Mouse (Mus musculus) forebrain, embryonic 12.5 days (tissue): ENCODE results near the gene Syndig1. TPM values are rescaled to one million over a fixed set of nuclear protein-coding genes. Genes with fewer than 3 reads are reported as not detected.

Experiments
- ATAC-seq: fragments of 200-750 bp; cut with Nextera tagmentation; 2 replicates; pipeline ENCODE4 v1.8.0; 2017; ENCODE audit warnings: moderate TSS enrichment; ENCODE audit not compliant: low FRiP score
- H3K27ac ChIP-seq: fragments of 300-500 bp; sonication (generic); 2 replicates; pipeline ENCODE4 v1.5.1; 2016; ENCODE audit warnings: mild to moderate bottlenecking
- H3K27me3 ChIP-seq: fragments of 300-500 bp; sonication (generic); 2 replicates; pipeline ENCODE4 v1.6.1; 2016; ENCODE audit warnings: mild to moderate bottlenecking
- H3K36me3 ChIP-seq: fragments of 300-500 bp; sonication (generic); replicated peaks from 2 replicates; pipeline ENCODE4 v1.6.1; 2016; ENCODE audit warnings: mild to moderate bottlenecking
- H3K4me1 ChIP-seq: fragments of 300-500 bp; sonication (generic); 2 replicates; pipeline ENCODE4 v1.6.1; 2016
- H3K4me2 ChIP-seq: fragments of 300-500 bp; sonication (generic); 2 replicates; pipeline ENCODE4 v1.6.1; 2016; ENCODE audit warnings: mild to moderate bottlenecking, moderate library complexity
- H3K4me3 ChIP-seq: fragments of 300-500 bp; sonication (generic); replicated peaks from 2 replicates; pipeline ENCODE4 v1.5.1; 2016; ENCODE audit warnings: mild to moderate bottlenecking
- H3K9ac ChIP-seq: fragments of 300-500 bp; sonication (generic); 2 replicates; pipeline ENCODE4 v1.6.1; 2016; ENCODE audit warnings: mild to moderate bottlenecking
- H3K9me3 ChIP-seq: fragments of 300-500 bp; sonication (generic); 2 replicates; pipeline ENCODE4 v1.6.1; 2016
- WGBS: fragments of 180-500 bp; shearing (Covaris S2); methylation state at CpG from one replicate; pipeline ENCODE4 v1.1.7; 2016; 5-methylcytosine and 5-hydroxymethylcytosine counted together
- polyA plus RNA-seq: library from polyadenylated mRNA; unstranded; fragments of >200 nt; fragmentation: Nextera tagmentation; extraction: Ambion mirVana; gene quantifications from 2 replicates; pipeline ENCODE4 v1.2.1, GENCODE M21; 2016

The Syndig1 gene
- 8.1 and 8.6 TPM in 2 replicates for polyA plus RNA-seq

DNA sequence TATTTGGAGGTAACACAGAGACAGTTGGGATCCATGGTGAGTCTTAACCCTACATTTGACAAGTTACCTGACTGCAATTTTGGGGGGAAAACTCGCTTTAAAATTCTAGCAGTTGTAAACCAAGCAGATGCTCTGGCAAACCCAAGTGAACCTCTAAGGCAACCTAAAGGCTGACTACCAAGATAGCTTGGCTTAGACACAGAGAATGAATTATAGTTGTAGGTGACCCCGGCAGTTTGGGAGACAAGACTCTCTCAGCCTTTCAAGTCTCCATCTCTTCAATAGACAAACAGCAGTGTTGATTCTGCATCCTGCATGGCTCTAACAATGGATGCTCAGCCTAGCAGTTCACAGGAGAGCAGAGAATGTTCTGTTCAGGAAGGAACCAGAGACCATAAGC is at the start of gene Syndig1:
Gene Syndig1 (plus strand): TSS at position 301 of the 400 bp plus-strand sequence.
- peak within 1 kb of the TSS; percentile 59 for H3K4me3 ChIP-seq
- ATAC-seq = no peak
- no peaks in the 10 kb centered on the region for H3K36me3 ChIP-seq
- peaks cover 17% of the 10 kb centered on the region for H3K4me1 ChIP-seq
- peak within 1 kb of the TSS; percentile 67 for H3K9ac ChIP-seq
- no peak within 1 kb of the TSS for H3K27ac ChIP-seq
- H3K27me3 ChIP-seq = peaks cover 45% of the 10 kb centered on the region
- H3K4me2 ChIP-seq = peak within 1 kb of the TSS; percentile 99
- 81% methylated on average over 2 of the region's 2 CpGs for WGBS
- no peaks in the 10 kb centered on the region for H3K9me3 ChIP-seq

DNA sequence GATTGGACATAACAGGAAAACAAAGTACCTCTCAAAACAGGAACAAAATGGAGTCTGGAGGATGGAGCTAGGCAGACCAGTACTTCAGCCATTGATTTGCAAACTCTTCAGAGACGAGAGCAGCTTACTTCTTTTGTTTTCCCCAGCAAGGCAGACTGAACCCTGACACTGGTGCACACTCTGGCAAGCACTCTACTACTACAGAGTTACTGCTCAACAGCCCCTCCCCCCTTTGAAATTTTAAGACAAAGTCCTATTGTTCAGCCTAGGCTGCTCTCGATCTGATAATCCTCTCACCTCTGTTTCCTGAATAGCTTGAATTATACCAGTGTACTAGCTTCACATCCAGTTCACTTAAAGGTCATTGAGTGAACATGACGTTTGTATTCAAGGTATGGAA is 30.4 kb upstream of the Syndig1 start:
- no peaks in the 10 kb centered on the region for H3K27me3 ChIP-seq
- H3K27ac ChIP-seq = no peak overlapping the region
- H3K9me3 ChIP-seq = no peaks in the 10 kb centered on the region
- 0% methylated on average over 3 of the region's 3 CpGs for WGBS
- no peak overlapping the region for H3K4me2 ChIP-seq
- no peak overlapping the region for H3K4me3 ChIP-seq
- peak; percentile 81 for ATAC-seq
- H3K4me1 ChIP-seq = peaks cover 6% of the 10 kb centered on the region
- H3K9ac ChIP-seq = no peak overlapping the region
- H3K36me3 ChIP-seq = no peaks in the 10 kb centered on the region

DNA sequence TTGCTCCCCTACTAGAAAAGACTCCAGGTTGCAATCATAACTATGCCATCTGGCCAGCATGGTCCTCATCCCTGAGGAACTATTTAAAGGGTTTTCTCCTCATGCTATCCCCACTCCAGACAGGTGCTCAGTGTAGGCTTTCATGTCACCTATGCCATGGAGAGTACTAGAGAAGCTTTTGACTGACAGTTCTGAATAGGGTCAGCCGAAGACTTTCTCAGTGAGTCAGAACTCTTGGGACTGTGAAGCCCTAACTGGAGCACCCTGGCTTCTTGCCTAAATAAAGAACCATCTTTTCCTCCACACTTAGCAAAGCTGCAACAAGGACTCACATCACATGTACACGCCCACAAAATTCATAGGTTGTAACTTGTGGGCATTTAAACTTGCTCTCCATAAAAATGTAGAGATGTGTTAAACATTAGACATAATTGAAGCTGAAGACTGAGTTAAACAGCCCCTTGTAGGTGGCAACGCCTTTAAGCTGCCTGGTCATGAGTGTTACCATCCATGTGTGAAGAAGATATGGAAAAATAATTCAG is 24.3 kb upstream of the Syndig1 start:
- Histone ChIP-seq H3K4me2 (no peak overlapping the region), H3K9me3 (no peaks in the 10 kb centered on the region), H3K9ac (no peak overlapping the region), H3K4me1 (no peaks in the 10 kb centered on the region), H3K36me3 (no peaks in the 10 kb centered on the region), H3K27me3 (no peaks in the 10 kb centered on the region), H3K27ac (no peak overlapping the region), H3K4me3 (no peak overlapping the region)
- no peak for ATAC-seq
- 79% methylated on average over 3 of the region's 3 CpGs for WGBS

DNA sequence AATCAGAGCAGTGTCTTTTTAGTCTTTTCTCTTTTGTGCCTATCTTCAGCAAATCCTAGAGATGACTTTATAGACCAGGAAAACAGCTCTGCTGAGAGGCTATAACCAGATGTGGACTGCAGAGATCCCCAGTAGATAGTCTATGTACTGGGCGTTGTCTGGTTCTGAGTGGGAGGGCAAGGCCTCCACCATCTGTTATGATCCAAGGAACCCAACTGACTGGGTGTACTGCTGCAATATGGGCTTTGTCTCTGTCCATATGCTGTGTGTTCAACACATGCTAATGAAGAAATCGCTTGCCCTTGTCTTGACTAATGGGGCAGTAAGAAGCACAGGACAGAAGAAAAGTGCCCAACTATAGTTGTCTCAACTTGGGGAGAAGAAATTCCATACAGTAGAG is 23.8 kb upstream of the Syndig1 start:
- 86% methylated on average over 2 of the region's 2 CpGs for WGBS
- H3K9me3 ChIP-seq = no peaks in the 10 kb centered on the region
- H3K4me2 ChIP-seq = no peak overlapping the region
- H3K36me3 ChIP-seq = no peaks in the 10 kb centered on the region
- no peak overlapping the region for H3K4me3 ChIP-seq
- no peak for ATAC-seq
- no peak overlapping the region for H3K27ac ChIP-seq
- no peaks in the 10 kb centered on the region for H3K27me3 ChIP-seq
- H3K4me1 ChIP-seq = no peaks in the 10 kb centered on the region
- no peak overlapping the region for H3K9ac ChIP-seq

DNA sequence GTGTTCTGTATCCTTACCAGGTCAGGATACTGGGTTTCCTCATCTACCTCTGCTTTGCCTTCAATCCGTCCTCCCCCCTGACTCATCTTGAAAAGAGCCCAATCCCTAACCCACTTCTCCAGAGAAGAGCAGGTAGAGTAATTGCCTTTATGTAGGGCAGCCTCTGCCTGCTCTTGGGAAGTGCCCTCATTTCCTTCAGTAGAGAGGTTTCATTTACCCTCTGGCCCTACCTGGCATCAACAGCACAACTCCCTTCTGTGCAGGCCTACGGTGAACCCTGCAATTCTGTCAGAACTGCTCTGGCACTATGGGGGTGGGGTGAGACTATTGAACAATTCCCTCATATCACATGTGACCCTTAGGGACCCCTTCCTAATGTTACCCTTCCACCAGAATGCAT is 16.1 kb upstream of the Syndig1 start:
- ATAC-seq = no peak
- Histone ChIP-seq H3K4me3 (no peak overlapping the region), H3K36me3 (no peaks in the 10 kb centered on the region), H3K4me2 (no peak overlapping the region), H3K27me3 (no peaks in the 10 kb centered on the region), H3K27ac (no peak overlapping the region), H3K9ac (no peak overlapping the region), H3K9me3 (no peaks in the 10 kb centered on the region), H3K4me1 (no peaks in the 10 kb centered on the region)
- WGBS = 82% methylated on average over 2 of the region's 2 CpGs

DNA sequence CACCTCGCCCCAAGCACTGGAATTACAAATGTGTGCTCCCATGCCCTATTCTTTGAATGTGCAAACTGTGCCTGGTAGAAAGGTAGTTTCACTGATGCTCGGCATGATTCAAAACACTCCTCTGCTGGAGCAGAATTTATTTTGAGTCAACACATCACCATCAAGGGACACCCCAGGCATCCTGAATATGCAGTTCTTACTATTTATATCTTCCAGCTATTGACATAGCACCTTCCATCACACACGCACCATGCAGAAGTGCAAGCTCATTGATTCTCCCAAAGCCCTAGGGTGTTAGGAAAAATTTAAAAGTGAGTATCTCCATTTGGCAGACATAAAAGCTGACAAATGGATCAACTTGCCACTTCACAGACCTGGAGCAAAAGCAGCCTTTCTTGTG is 10.6 kb upstream of the Syndig1 start:
- 80% methylated on average over 3 of the region's 3 CpGs for WGBS
- no peaks in the 10 kb centered on the region for H3K9me3 ChIP-seq
- ATAC-seq = no peak

DNA sequence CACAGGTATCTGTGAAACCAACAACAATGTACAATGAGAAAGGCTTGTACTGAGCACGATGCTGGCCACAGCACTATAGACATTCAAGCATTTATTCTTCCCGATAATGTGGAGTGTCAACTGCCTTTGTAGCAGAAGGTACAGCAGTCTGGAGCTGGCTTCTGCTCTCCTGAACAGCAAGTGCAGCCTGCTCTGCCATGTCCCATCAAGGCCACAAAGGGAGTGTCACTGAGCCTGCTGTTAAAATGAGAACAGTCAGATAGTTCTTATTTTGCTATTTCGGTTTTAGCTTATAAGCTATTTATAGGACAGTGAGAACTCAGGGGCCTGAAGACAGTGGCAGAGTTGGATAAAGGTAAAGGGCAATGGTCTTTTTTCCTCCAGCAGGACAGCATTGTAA is 9.3 kb upstream of the Syndig1 start:
- Histone ChIP-seq H3K9ac (no peak overlapping the region), H3K4me1 (no peaks in the 10 kb centered on the region), H3K9me3 (no peaks in the 10 kb centered on the region), H3K36me3 (no peaks in the 10 kb centered on the region), H3K4me2 (no peak overlapping the region), H3K27ac (no peak overlapping the region), H3K4me3 (no peak overlapping the region), H3K27me3 (no peaks in the 10 kb centered on the region)
- WGBS = 90% methylated on average over 3 of the region's 3 CpGs
- ATAC-seq = no peak

More for the DNA sequence above, 10.6 kb upstream of the Syndig1 start:
- Histone ChIP-seq H3K36me3 (no peaks in the 10 kb centered on the region), H3K27me3 (no peaks in the 10 kb centered on the region), H3K27ac (no peak overlapping the region), H3K4me2 (no peak overlapping the region), H3K4me1 (no peaks in the 10 kb centered on the region), H3K4me3 (no peak overlapping the region), H3K9ac (no peak overlapping the region)

DNA sequence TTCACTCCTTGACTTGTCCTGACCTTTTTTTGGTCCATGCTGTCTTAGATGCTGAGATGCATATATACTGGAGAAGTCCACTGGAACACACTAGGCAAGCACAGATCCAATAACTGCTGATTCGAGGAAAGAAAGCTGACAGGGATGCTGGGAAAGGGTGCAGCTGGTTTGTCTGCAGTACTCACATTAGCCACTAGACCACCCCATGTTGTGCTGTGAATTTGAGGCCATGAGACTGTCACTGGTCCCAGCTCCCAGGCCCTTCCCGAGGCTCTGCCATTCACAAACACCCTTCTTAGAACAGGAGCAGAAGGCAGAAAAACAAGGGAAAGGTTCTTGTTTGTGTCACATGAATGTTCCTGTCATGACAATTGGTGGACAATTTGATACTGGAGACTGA is 8.8 kb upstream of the Syndig1 start:
- H3K27me3 ChIP-seq = no peaks in the 10 kb centered on the region
- no peaks in the 10 kb centered on the region for H3K4me1 ChIP-seq
- H3K9me3 ChIP-seq = no peaks in the 10 kb centered on the region
- H3K27ac ChIP-seq = no peak overlapping the region
- no peaks in the 10 kb centered on the region for H3K36me3 ChIP-seq
- no peak for ATAC-seq
- H3K9ac ChIP-seq = no peak overlapping the region
- H3K4me2 ChIP-seq = no peak overlapping the region
- WGBS = 37% methylated on average over 2 of the region's 2 CpGs
- H3K4me3 ChIP-seq = no peak overlapping the region

DNA sequence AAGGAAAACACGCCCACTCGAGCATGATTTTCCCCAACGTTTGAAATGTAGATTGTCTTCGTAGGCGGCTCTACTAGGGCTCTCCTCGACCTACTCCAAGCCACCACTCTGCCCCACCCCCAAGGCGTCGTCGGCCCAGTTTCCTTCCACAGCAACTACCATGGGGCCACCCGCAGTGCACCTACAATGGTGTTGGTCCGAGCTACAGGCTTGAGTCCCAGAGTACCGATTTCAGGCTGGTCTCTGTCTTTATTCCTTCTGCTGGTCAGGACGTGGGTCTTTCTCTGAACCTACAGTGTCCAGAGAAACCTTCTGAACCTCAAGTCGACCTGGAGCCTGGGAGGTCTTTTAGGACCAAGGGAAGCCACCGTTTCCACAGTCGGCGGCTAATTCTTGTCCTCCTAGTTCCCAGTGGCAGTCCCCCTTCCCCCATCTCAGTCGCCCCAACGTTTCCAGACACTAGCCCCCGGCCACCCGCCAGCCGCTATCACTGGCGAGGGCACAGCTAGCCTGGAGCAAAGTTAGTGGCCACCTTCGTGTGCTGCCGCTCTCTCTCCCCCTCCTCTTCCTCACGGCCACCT is 1.0 kb downstream of the Syndig1 start:
- WGBS = 2% methylated on average over 26 of the region's 26 CpGs
- Histone ChIP-seq H3K4me2 (peak overlapping the region; percentile 99), H3K9ac (peak overlapping the region; percentile 67), H3K4me1 (peaks cover 17% of the 10 kb centered on the region), H3K4me3 (peak overlapping the region; percentile 59), H3K36me3 (no peaks in the 10 kb centered on the region), H3K27me3 (peaks cover 45% of the 10 kb centered on the region), H3K27ac (no peak overlapping the region), H3K9me3 (no peaks in the 10 kb centered on the region)
- ATAC-seq = peak; percentile 63

DNA sequence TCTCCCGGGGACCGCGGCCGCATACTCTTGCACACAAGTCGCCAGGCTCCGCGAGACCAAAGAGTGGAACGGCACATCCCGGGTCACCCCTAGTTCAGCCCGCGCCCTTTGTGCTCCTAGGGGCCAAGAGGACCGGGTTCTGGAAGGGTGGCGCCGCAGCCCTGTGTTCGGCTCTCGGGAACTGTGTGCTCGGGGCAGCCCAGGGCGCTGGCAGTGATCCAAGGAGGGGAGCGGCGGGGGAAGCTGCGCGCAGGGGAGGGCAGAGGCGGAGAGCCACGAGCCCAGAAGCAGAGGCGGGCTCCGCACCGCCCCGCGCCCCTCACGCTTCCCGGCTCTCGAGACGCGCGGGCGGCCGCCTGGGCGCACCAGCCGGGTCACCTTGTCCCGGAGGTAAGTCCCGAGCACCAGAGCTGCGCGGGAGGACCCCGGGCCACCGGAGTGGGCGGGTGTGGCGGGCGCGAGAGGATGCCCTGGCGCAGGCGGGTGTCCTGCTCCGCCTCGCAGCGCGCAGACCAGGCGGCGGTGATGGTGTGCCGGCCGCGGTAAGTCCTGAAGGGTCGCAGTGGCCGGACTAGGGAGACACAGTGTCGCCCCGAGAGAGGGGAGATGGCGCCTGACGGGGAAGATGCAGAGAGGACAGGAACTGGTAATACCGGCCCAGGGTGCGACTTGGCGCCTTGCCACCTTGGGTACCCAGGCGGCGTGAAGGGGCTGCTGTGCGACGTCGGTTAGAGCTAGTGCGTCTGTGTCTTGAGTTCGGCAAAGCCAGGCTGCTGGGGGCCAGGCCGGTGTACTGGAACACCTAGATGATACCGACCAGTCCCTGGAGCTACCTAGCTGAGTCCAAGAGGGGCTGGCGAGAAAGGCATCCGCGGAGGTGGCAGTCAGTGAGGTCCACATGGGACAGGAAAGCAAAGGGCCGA is 1.8 kb downstream of the Syndig1 start, which contains the start of gene C530025M09Rik:
Gene C530025M09Rik (minus strand): TSS at position 678 of the 923 bp plus-strand sequence.
- Histone ChIP-seq H3K4me2 (peak within 1 kb of the TSS; percentile 99), H3K9me3 (no peaks in the 10 kb centered on the region), H3K9ac (peak within 1 kb of the TSS; percentile 67), H3K4me3 (peak within 1 kb of the TSS; percentile 59), H3K27ac (no peak within 1 kb of the TSS), H3K36me3 (no peaks in the 10 kb centered on the region), H3K27me3 (peaks cover 45% of the 10 kb centered on the region), H3K4me1 (peaks cover 17% of the 10 kb centered on the region)
- peak; percentile 93 for ATAC-seq
- WGBS = under 1% methylated on average over 68 of the region's 82 CpGs

DNA sequence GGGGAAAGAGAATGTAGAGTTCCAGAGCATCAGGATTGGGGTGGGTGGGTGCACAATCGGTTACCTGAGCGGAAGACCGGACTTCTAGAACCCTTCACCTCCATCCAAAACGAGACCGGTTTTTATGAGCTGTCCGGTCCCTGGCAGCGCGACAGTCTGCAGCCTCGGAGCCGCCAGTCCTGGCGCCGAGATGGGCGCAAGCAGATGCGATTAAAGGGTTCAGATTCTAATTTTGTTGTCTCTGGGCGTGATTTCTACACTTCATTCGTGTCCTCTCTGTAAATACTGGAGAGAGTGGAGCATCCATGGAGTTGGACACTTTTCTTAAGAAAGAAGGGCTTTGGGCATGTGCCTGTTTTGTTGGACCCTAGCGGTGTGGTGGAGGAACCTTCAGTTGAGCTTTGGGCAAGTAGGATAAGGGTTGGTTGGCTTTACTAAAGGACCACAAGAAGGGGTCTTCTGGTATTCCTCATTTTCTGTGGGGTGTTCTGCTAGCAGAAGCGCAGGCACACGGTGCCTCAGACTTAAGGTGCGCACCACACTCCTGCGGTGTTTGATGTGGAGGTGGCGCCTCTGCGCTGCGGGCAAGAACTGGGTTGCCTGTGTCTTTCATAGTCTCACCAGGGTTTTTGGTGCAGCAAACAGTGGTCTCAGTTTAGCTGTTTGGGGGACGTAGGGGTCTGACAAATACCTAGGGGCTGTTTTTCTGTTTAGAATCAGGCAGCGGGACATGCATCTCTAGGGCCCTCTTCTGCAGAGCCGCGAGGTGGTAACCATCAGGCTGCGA is 2.6 kb downstream of the Syndig1 start:
- under 1% methylated on average over 29 of the region's 29 CpGs for WGBS
- ATAC-seq = peak; percentile 15; the same call in 1 of the 2 replicates

DNA sequence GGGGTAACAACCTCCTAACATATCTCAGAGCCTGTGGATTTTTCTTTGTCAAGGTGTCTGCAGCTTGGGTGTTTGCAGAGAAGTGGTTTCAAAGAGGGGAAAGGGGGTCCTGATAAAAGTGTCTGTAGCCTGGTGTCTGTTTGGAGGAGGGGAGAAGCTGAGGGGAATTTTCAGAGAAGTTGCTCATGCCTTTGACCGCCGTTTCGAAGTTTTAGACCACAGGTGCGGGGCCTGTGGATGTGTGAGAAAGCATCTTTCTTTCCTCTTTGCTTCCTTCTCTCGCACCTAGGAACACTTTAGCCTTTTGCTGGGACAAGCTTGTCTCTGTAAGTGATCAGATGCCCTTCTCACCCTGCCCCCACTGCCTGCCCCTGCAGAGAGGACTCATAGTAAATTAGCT is 3.3 kb downstream of the Syndig1 start:
- no peak overlapping the region for H3K27ac ChIP-seq
- no peaks in the 10 kb centered on the region for H3K36me3 ChIP-seq
- no peaks in the 10 kb centered on the region for H3K9me3 ChIP-seq
- peaks cover 45% of the 10 kb centered on the region for H3K27me3 ChIP-seq
- peaks cover 17% of the 10 kb centered on the region for H3K4me1 ChIP-seq
- peak overlapping the region; percentile 59 for H3K4me3 ChIP-seq
- H3K4me2 ChIP-seq = peak overlapping the region; percentile 99
- no peak overlapping the region for H3K9ac ChIP-seq
- 9% methylated on average over 5 of the region's 5 CpGs for WGBS
- ATAC-seq = no peak

More for the DNA sequence above, 2.6 kb downstream of the Syndig1 start:
- H3K9me3 ChIP-seq = no peaks in the 10 kb centered on the region
- no peak overlapping the region for H3K27ac ChIP-seq
- no peaks in the 10 kb centered on the region for H3K36me3 ChIP-seq
- H3K9ac ChIP-seq = peak overlapping the region; percentile 67
- peaks cover 45% of the 10 kb centered on the region for H3K27me3 ChIP-seq
- peaks cover 17% of the 10 kb centered on the region for H3K4me1 ChIP-seq
- peak overlapping the region; percentile 99 for H3K4me2 ChIP-seq
- peak overlapping the region; percentile 59 for H3K4me3 ChIP-seq
